ENCODE assay signal across 21 mouse cellular contexts in genomic region chr8:90867911-90868310, GRCm38 (mm10). TPM values are rescaled to one million over a fixed set of nuclear protein-coding genes. Genes with fewer than 3 reads are reported as not detected.
DNase-seq lines count a peak whose midpoint lies in the region; ATAC-seq and TF ChIP-seq lines count a peak whose summit lies in the region.
"Had no signal": no experiment of that assay in that cellular context is flagged by ENCODE, and none has a peak within 500 bp of the region (broad histone marks: within the 10 kb centered on the region; RNA-seq: fewer than 3 reads in every experiment).

No protein-coding gene starts in this region.

- H3K4me1 ChIP-seq in hindbrain, embryonic 10.5 days (replicated peaks) = peaks cover 54% of the 10 kb centered on the region
- peaks cover 24% of the 10 kb centered on the region for H3K4me1 ChIP-seq in hindbrain, embryonic 16.5 days (ENCODE audit: control insufficient read depth, insufficient read depth, low read depth, low read length)
- H3K4me1 ChIP-seq in liver, adult 2 months (ENCODE audit: control insufficient read depth, insufficient read depth, low read length) = peaks cover 28% of the 10 kb centered on the region
- peaks cover 8% of the 10 kb centered on the region; the same call in 1 of the 2 replicates for H3K4me1 ChIP-seq in liver, embryonic 11.5 days (replicated peaks; ENCODE audit: control insufficient read depth, insufficient read depth, low read length)
- H3K4me1 ChIP-seq in embryonic facial prominence, embryonic 15.5 days = peaks cover 43% of the 10 kb centered on the region
- peaks cover 33% of the 10 kb centered on the region for H3K4me1 ChIP-seq in small intestine, adult 2 months (ENCODE audit: control insufficient read depth, insufficient read depth, insufficient read length, low read length)

- no peak for DNase-seq in hindbrain, embryonic 10.5 days (ENCODE audit: low spot score)
- DNase-seq in liver, adult 2 months (ENCODE audit: extremely low read depth, low read depth, low spot score) = peak; percentile 47
- no peak for DNase-seq in liver, embryonic 11.5 days (ENCODE audit: low spot score)
- DNase-seq in thymus, postnatal 10 days (ENCODE audit: low spot score in 2 of 2) = no peak
- DNase-seq: cerebellum, adult 9-10 months; kidney, postnatal 14 days; right cerebral cortex, postnatal 14 days; thymus, postnatal 25 days had no signal

- H3K27ac ChIP-seq in hindbrain, embryonic 10.5 days = peak overlapping the region; percentile 88
- H3K27ac ChIP-seq in hindbrain, embryonic 16.5 days (ENCODE audit: low read depth, low read length) = no peak overlapping the region
- H3K27ac ChIP-seq in liver, adult 2 months (replicated peaks; ENCODE audit: insufficient read depth, low read depth, low read length) = peak overlapping the region; percentile 89
- no peak overlapping the region for H3K27ac ChIP-seq in liver, embryonic 11.5 days (ENCODE audit: low read depth, low read length)
- peak overlapping the region; percentile 93 for H3K27ac ChIP-seq in embryonic facial prominence, embryonic 15.5 days (replicated peaks)
- H3K27ac ChIP-seq in small intestine, adult 2 months (ENCODE audit: insufficient read depth, low read depth, low read length) = peak overlapping the region; percentile 79; the same call in 1 of the 2 replicates
- H3K27ac ChIP-seq: liver, embryonic 14.5 days; midbrain, embryonic 12.5 days had no signal

- TF ChIP-seq CTCF in liver, adult 2 months (IDR thresholded peaks at IDR 0.05; ENCODE audit: low read depth, low read length) = no peak
- TF ChIP-seq CTCF in small intestine, adult 2 months (IDR thresholded peaks at IDR 0.05; ENCODE audit: extremely low read depth, insufficient read length, insufficient replicate concordance, low read depth, low read length) = no peak

- no peak overlapping the region for H3K4me2 ChIP-seq in hindbrain, embryonic 16.5 days (ENCODE audit: low read length)
- no peak overlapping the region for H3K4me2 ChIP-seq in liver, embryonic 11.5 days
- no peak overlapping the region for H3K4me2 ChIP-seq in embryonic facial prominence, embryonic 15.5 days (replicated peaks)
- H3K4me2 ChIP-seq: embryonic facial prominence, embryonic 12.5 days; heart, embryonic 12.5 days; lung, embryonic 15.5 days; midbrain, embryonic 12.5 days had no signal

- H3K27me3 ChIP-seq in hindbrain, embryonic 10.5 days (ENCODE audit: insufficient read depth, poor library complexity, severe bottlenecking) = peaks cover 11% of the 10 kb centered on the region
- no peaks in the 10 kb centered on the region for H3K27me3 ChIP-seq in hindbrain, embryonic 16.5 days (replicated peaks; ENCODE audit: control insufficient read depth, insufficient read depth, low read length)
- no peaks in the 10 kb centered on the region for H3K27me3 ChIP-seq in liver, adult 2 months (ENCODE audit: control insufficient read depth, insufficient read depth, low read length)
- peaks cover 5% of the 10 kb centered on the region; the same call in 1 of the 2 replicates for H3K27me3 ChIP-seq in liver, embryonic 11.5 days (replicated peaks; ENCODE audit: control insufficient read depth, insufficient read depth, low read length)
- no peaks in the 10 kb centered on the region for H3K27me3 ChIP-seq in embryonic facial prominence, embryonic 15.5 days
- no peaks in the 10 kb centered on the region for H3K27me3 ChIP-seq in small intestine, adult 2 months (ENCODE audit: control insufficient read depth, insufficient read depth, low read length)
- H3K27me3 ChIP-seq: embryonic facial prominence, embryonic 12.5 days; heart, embryonic 12.5 days; lung, embryonic 15.5 days had no signal

- no peaks in the 10 kb centered on the region for H3K79me2 ChIP-seq in liver, adult 2 months (ENCODE audit: control insufficient read depth, insufficient read depth, low read length)

- no peak for ATAC-seq in hindbrain, embryonic 16.5 days
- ATAC-seq in liver, embryonic 11.5 days (replicated peaks; ENCODE audit: low FRiP score) = no peak
- no peak for ATAC-seq in embryonic facial prominence, embryonic 15.5 days (ENCODE audit: insufficient number of reproducible peaks, low FRiP score, low TSS enrichment, low read depth)

- 87% methylated on average over 4 of the region's 4 CpGs for WGBS in hindbrain, embryonic 10.5 days
- 85% methylated on average over 4 of the region's 4 CpGs for WGBS in hindbrain, embryonic 16.5 days
- 80% methylated on average over 4 of the region's 4 CpGs for WGBS in liver, adult 2 months
- 84% methylated on average over 4 of the region's 4 CpGs for WGBS in liver, embryonic 11.5 days
- 92% methylated on average over 4 of the region's 4 CpGs for WGBS in embryonic facial prominence, embryonic 15.5 days
- WGBS in small intestine, adult 2 months = 79% methylated on average over 4 of the region's 4 CpGs

- H3K9me3 ChIP-seq in hindbrain, embryonic 10.5 days = no peaks in the 10 kb centered on the region
- H3K9me3 ChIP-seq in hindbrain, embryonic 16.5 days (ENCODE audit: control insufficient read depth, low read length) = no peaks in the 10 kb centered on the region
- H3K9me3 ChIP-seq in liver, embryonic 11.5 days (ENCODE audit: control insufficient read depth, low read length) = no peaks in the 10 kb centered on the region
- no peaks in the 10 kb centered on the region for H3K9me3 ChIP-seq in embryonic facial prominence, embryonic 15.5 days (replicated peaks)
- H3K9me3 ChIP-seq: embryonic facial prominence, embryonic 12.5 days; heart, embryonic 12.5 days; lung, embryonic 15.5 days; midbrain, embryonic 12.5 days had no signal

- no peak overlapping the region for H3K9ac ChIP-seq in hindbrain, embryonic 16.5 days (ENCODE audit: low read depth, low read length)
- no peak overlapping the region for H3K9ac ChIP-seq in liver, adult 2 months (ENCODE audit: low read depth, low read length)
- no peak overlapping the region for H3K9ac ChIP-seq in liver, embryonic 11.5 days (ENCODE audit: low read depth, low read length)
- H3K9ac ChIP-seq in embryonic facial prominence, embryonic 15.5 days = no peak overlapping the region
- H3K9ac ChIP-seq: embryonic facial prominence, embryonic 12.5 days; heart, embryonic 12.5 days; liver, embryonic 14.5 days; lung, embryonic 15.5 days; midbrain, embryonic 12.5 days had no signal

- no peak overlapping the region for H3K4me3 ChIP-seq in hindbrain, embryonic 10.5 days
- H3K4me3 ChIP-seq in hindbrain, embryonic 16.5 days (ENCODE audit: low read length) = no peak overlapping the region
- no peak overlapping the region for H3K4me3 ChIP-seq in liver, adult 2 months (ENCODE audit: insufficient read depth, low read depth, low read length)
- no peak overlapping the region for H3K4me3 ChIP-seq in liver, embryonic 11.5 days (ENCODE audit: low read depth, low read length)
- H3K4me3 ChIP-seq in embryonic facial prominence, embryonic 15.5 days (replicated peaks) = no peak overlapping the region
- H3K4me3 ChIP-seq in small intestine, adult 2 months (ENCODE audit: low read depth, low read length) = no peak overlapping the region
- H3K4me3 ChIP-seq: embryonic facial prominence, embryonic 12.5 days; heart, embryonic 12.5 days; lung, embryonic 15.5 days; midbrain, embryonic 12.5 days had no signal

- no peaks in the 10 kb centered on the region for H3K36me3 ChIP-seq in hindbrain, embryonic 10.5 days
- no peaks in the 10 kb centered on the region for H3K36me3 ChIP-seq in hindbrain, embryonic 16.5 days (ENCODE audit: control insufficient read depth, insufficient read depth, low read length)
- H3K36me3 ChIP-seq in liver, adult 2 months (ENCODE audit: control insufficient read depth, insufficient read depth, low read length) = no peaks in the 10 kb centered on the region
- no peaks in the 10 kb centered on the region for H3K36me3 ChIP-seq in liver, embryonic 11.5 days (ENCODE audit: control insufficient read depth, insufficient read depth, low read length)
- 0 out of 2 replicates have a peak, but pooled peaks cover 3% of the 10 kb centered on the region for H3K36me3 ChIP-seq in embryonic facial prominence, embryonic 15.5 days
- H3K36me3 ChIP-seq in small intestine, adult 2 months (ENCODE audit: control insufficient read depth, insufficient read depth, low read length) = no peaks in the 10 kb centered on the region
- H3K36me3 ChIP-seq: embryonic facial prominence, embryonic 12.5 days; heart, embryonic 12.5 days; lung, embryonic 15.5 days; midbrain, embryonic 12.5 days had no signal

- no peak for TF ChIP-seq POLR2A in liver, adult 2 months (IDR thresholded peaks at IDR 0.05; ENCODE audit: extremely low read depth, insufficient read depth, low read length)
- no peak for TF ChIP-seq POLR2A in small intestine, adult 2 months (IDR thresholded peaks at IDR 0.05; ENCODE audit: low read depth, low read length)

RNA-seq across cellular contexts. Expression of gene Chd9, which starts 39.8 kb away (rescaled TPM):
- polyA plus RNA-seq in hindbrain, embryonic 10.5 days (2016; fragmentation: Nextera tagmentation; extraction: Ambion mirVana) = 38.0 and 40.2 TPM in 2 replicates
- polyA plus RNA-seq in hindbrain, embryonic 16.5 days (2015; fragmentation: Nextera tagmentation; extraction: Ambion mirVana) = 97.1 and 101 TPM in 2 replicates
- 42.3 and 63.2 TPM in 2 replicates for total RNA-seq in liver, adult 2 months (2014; rRNA removed)
- 51.6 and 88.2 TPM in 2 replicates for polyA plus RNA-seq in liver, adult 2 months (2012; rRNA removed)
- 22.0 and 25.3 TPM in 2 replicates for polyA plus RNA-seq in liver, embryonic 11.5 days (2014; fragmentation: Nextera tagmentation; extraction: Ambion mirVana)
- polyA plus RNA-seq in embryonic facial prominence, embryonic 15.5 days (2015; fragmentation: Nextera tagmentation; extraction: Ambion mirVana) = 139 and 146 TPM in 2 replicates
- 200 and 339 TPM in 2 replicates for polyA plus RNA-seq in small intestine, adult 2 months (2012; rRNA removed)

RNA-seq across cellular contexts. Expression of gene Gm19935, which starts 50.7 kb away (rescaled TPM):
- 0.16 and 0.73 TPM in 2 replicates for polyA plus RNA-seq in hindbrain, embryonic 10.5 days (2016; fragmentation: Nextera tagmentation; extraction: Ambion mirVana)
- polyA plus RNA-seq in hindbrain, embryonic 16.5 days (2015; fragmentation: Nextera tagmentation; extraction: Ambion mirVana) = 3.1 and 5.1 TPM in 2 replicates
- 0.09 TPM in 1 of 2 replicates, not detected in the other for total RNA-seq in liver, adult 2 months (2014; rRNA removed)
- polyA plus RNA-seq in liver, adult 2 months (2012; rRNA removed) = not detected in 2 replicates
- polyA plus RNA-seq in liver, embryonic 11.5 days (2014; fragmentation: Nextera tagmentation; extraction: Ambion mirVana) = not detected in 2 replicates
- polyA plus RNA-seq in embryonic facial prominence, embryonic 15.5 days (2015; fragmentation: Nextera tagmentation; extraction: Ambion mirVana) = 4.8 and 6.7 TPM in 2 replicates
- polyA plus RNA-seq in small intestine, adult 2 months (2012; rRNA removed) = not detected in 2 replicates
- total RNA-seq: adrenal gland, adult 18-20 months; common myeloid progenitor, adult 5-6 weeks; gastrocnemius, postnatal 25 days had no signal
- polyA plus RNA-seq: embryonic facial prominence, embryonic 12.5 days; heart, embryonic 12.5 days; limb, embryonic 11.5 days; liver, embryonic 14.5 days; midbrain, embryonic 12.5 days; spleen, adult 2 months had no signal

Comparison
In these comparisons a context has a peak if more than half of its experiments do, and no peak if none do; other contexts are left out.
1. H3K27ac ChIP-seq: peak in hindbrain, embryonic 10.5 days (single experiment), liver, adult 2 months (single experiment), embryonic facial prominence, embryonic 15.5 days (single experiment) and small intestine, adult 2 months (single experiment); none in hindbrain, embryonic 16.5 days (single experiment) and liver, embryonic 11.5 days (single experiment).